Mouse (Mus musculus) liver, embryonic 13.5 days (tissue): Measurements from ENCODE around the gene Cpox. TPM values are rescaled to one million over a fixed set of nuclear protein-coding genes. Genes with fewer than 3 reads are reported as not detected.

ENCODE experiments used
- ATAC-seq: fragments of 200-750 bp; cut with Nextera tagmentation; 2 replicates; pipeline ENCODE4 v1.8.0; 2017; ENCODE audit warnings: low read depth, mild to moderate bottlenecking, moderate number of reproducible peaks, moderate library complexity
- DNase-seq: peaks from one replicate; pipeline ENCODE4 v3.0.0; 2022
- H3K27ac ChIP-seq: fragments of 300-500 bp; sonication (generic); 2 replicates; pipeline ENCODE4 v1.5.1; 2015; ENCODE audit warnings: moderate library complexity, mild to moderate bottlenecking, inconsistent platforms
- H3K27me3 ChIP-seq: fragments of 300-500 bp; sonication (generic); 2 replicates; pipeline ENCODE4 v1.6.1; 2015; ENCODE audit warnings: mild to moderate bottlenecking, inconsistent platforms
- H3K36me3 ChIP-seq: fragments of 300-500 bp; sonication (generic); 2 replicates; pipeline ENCODE4 v1.6.1; 2015; ENCODE audit warnings: mild to moderate bottlenecking, inconsistent platforms
- H3K4me1 ChIP-seq: fragments of 300-500 bp; sonication (generic); replicated peaks from 2 replicates; pipeline ENCODE4 v1.6.1; 2015; ENCODE audit warnings: inconsistent platforms
- H3K4me2 ChIP-seq: fragments of 300-500 bp; sonication (generic); 2 replicates; pipeline ENCODE4 v1.6.1; 2015; ENCODE audit warnings: inconsistent platforms, mild to moderate bottlenecking, moderate library complexity
- H3K4me3 ChIP-seq: fragments of 300-500 bp; sonication (generic); replicated peaks from 2 replicates; pipeline ENCODE4 v1.5.1; 2015; ENCODE audit warnings: mild to moderate bottlenecking, inconsistent platforms
- H3K9ac ChIP-seq: fragments of 300-500 bp; sonication (generic); 2 replicates; pipeline ENCODE4 v1.6.1; 2015; ENCODE audit warnings: mild to moderate bottlenecking, inconsistent platforms
- H3K9me3 ChIP-seq: fragments of 300-500 bp; sonication (generic); replicated peaks from 2 replicates; pipeline ENCODE4 v1.6.1; 2016; ENCODE audit warnings: inconsistent platforms
- WGBS: fragments of 180-500 bp; shearing (Covaris S2); methylation state at CpG from one replicate; pipeline ENCODE4 v1.1.7; 2015; ENCODE audit not compliant: insufficient replicate concordance; 5-methylcytosine and 5-hydroxymethylcytosine counted together
- polyA plus RNA-seq: library from polyadenylated mRNA; unstranded; fragments of >200 nt; fragmentation: Nextera tagmentation; extraction: Ambion mirVana; gene quantifications from 2 replicates; pipeline ENCODE4 v1.2.1, GENCODE M21; 2015

Gene Cpox
- polyA plus RNA-seq: 422 and 453 TPM in 2 replicates

DNA sequence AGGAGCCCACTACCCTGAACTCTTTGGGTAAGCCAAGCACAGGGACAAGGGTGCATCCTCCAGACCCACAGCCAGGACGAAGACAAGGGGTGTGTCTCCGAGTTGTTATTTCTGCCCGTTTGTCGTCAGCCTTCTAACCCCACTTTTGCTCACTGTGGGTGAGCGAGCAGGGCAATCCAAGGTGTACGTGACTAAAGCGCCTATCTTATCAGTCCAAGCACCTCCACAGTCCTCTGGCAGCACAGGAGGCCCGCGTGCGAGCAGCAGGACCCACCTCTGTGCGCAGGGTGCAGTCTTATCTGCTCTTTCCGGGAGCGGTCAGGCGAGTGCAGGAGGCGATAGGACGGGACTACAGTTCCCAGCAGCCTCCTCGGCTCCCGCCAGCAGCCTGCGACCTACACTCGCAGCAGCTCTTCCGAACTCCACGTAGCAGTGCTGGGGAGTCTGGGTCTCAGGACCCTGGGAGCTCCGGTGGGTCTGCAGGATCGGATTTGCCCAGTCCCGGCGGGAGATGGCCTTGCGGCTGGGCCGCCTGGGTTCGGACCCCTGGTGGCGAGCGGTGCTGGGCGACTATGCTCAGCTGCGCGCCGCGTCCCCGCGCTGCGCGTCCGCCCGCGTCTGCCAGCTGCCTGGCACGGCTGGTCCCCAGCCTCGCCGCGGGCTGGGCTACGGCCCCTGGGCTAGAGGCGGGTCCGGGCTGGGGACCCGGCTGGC lies at the start of gene Cpox:
Gene Cpox (plus strand): TSS at position 376 of the 714 bp plus-strand sequence.
- Histone ChIP-seq H3K4me1 (peaks cover 69% of the 10 kb centered on the region), H3K4me2 (peak within 1 kb of the TSS; percentile 79)

GRCm38 (mm10) chr16:58622377-58622776 lies 47.7 kb upstream of the Cpox start:
- DNase-seq (no peak), ATAC-seq (no peak)
- no peak overlapping the region for H3K4me3 ChIP-seq
- H3K4me2 ChIP-seq: no peak overlapping the region
- no peak overlapping the region for H3K27ac ChIP-seq
- H3K27me3 ChIP-seq: no peaks in the 10 kb centered on the region
- no peaks in the 10 kb centered on the region for H3K9me3 ChIP-seq
- H3K4me1 ChIP-seq: peaks cover 12% of the 10 kb centered on the region
- H3K36me3 ChIP-seq: no peaks in the 10 kb centered on the region
- no peak overlapping the region for H3K9ac ChIP-seq
- WGBS: 72% methylated on average over 3 of the region's 3 CpGs

More for the DNA sequence above, at the start of gene Cpox:
- peaks cover 37% of the 10 kb centered on the region for H3K36me3 ChIP-seq
- peak within 1 kb of the TSS; percentile 97 for H3K4me3 ChIP-seq
- H3K9me3 ChIP-seq: no peaks in the 10 kb centered on the region
- DNase-seq (peak; percentile 98), ATAC-seq (peak; percentile 96)
- H3K27ac ChIP-seq: peak within 1 kb of the TSS; percentile 99
- H3K9ac ChIP-seq: peak within 1 kb of the TSS; percentile 99
- under 1% methylated on average over 51 of the region's 51 CpGs for WGBS
- H3K27me3 ChIP-seq: no peaks in the 10 kb centered on the region

DNA sequence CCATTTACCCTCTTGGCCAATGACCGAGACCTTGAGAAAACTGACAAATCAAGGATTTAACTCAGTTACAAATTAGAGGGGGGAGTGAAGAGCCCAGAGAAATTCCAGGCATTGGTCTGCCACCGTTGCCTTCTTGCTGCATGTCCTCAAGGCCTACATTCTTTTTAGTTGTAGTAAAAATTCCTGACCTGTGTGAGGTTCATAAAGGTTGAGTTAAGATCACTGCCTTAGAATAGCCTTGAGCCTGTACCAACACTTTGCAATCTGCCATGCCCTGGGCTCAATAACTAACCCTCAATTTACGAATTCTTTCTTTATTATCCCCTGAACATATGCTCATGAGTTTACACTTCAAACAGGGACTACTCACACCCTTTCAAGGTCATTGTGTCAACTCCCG lies 47.0 kb upstream of the Cpox start:
- H3K9me3 ChIP-seq: no peaks in the 10 kb centered on the region
- WGBS: 82% methylated on average over 4 of the region's 4 CpGs
- ATAC-seq: no peak

GRCm38 (mm10) chr16:58623944-58624343 lies 46.1 kb upstream of the Cpox start:
- 77% methylated on average over 6 of the region's 6 CpGs for WGBS

More for the DNA sequence above, 47.0 kb upstream of the Cpox start:
- no peak overlapping the region for H3K4me3 ChIP-seq
- H3K4me2 ChIP-seq: no peak overlapping the region
- no peaks in the 10 kb centered on the region for H3K36me3 ChIP-seq
- no peak overlapping the region for H3K9ac ChIP-seq
- DNase-seq: no peak
- no peaks in the 10 kb centered on the region for H3K27me3 ChIP-seq
- no peak overlapping the region for H3K27ac ChIP-seq
- peaks cover 18% of the 10 kb centered on the region for H3K4me1 ChIP-seq

GRCm38 (mm10) chr16:58627597-58628335 lies 42.3 kb upstream of the Cpox start:
- Histone ChIP-seq H3K4me2 (no peak overlapping the region), H3K36me3 (no peaks in the 10 kb centered on the region), H3K4me1 (peaks cover 41% of the 10 kb centered on the region), H3K27ac (peak overlapping the region; percentile 76), H3K27me3 (no peaks in the 10 kb centered on the region), H3K9ac (peak overlapping the region; percentile 30), H3K4me3 (no peak overlapping the region), H3K9me3 (no peaks in the 10 kb centered on the region)
- 60% methylated on average over 4 of the region's 4 CpGs for WGBS
- ATAC-seq (peak; percentile 51; the same call in 1 of the 2 replicates), DNase-seq (no peak)

More at GRCm38 (mm10) chr16:58623944-58624343, 46.1 kb upstream of the Cpox start:
- Histone ChIP-seq H3K9me3 (no peaks in the 10 kb centered on the region), H3K27ac (no peak overlapping the region), H3K4me1 (peaks cover 27% of the 10 kb centered on the region), H3K27me3 (no peaks in the 10 kb centered on the region), H3K36me3 (no peaks in the 10 kb centered on the region), H3K4me2 (no peak overlapping the region), H3K9ac (no peak overlapping the region), H3K4me3 (no peak overlapping the region)
- ATAC-seq: no peak
- DNase-seq: no peak

DNA sequence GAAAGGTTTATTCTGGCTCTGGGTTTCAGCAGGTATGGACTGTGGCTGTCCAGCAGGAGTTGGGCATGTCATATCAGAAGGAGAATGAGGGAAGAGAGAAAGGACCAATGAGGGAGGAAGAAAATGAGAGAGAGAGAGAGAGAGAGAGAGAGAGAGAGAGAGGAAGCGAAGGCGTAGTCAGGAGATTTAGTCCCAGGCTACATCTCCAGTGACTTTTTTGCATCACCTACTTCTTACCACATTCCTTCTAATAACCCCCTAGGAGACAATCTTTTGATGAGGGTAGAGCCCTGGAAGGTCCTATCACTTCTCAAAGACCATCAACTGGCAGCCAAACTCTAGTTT lies 41.8 kb upstream of the Cpox start:
- Histone ChIP-seq H3K9me3 (no peaks in the 10 kb centered on the region), H3K27ac (peak overlapping the region; percentile 76), H3K4me2 (no peak overlapping the region), H3K9ac (peak overlapping the region; percentile 30), H3K4me3 (no peak overlapping the region), H3K27me3 (no peaks in the 10 kb centered on the region), H3K36me3 (no peaks in the 10 kb centered on the region), H3K4me1 (peaks cover 41% of the 10 kb centered on the region)
- no peak for DNase-seq
- ATAC-seq: no peak
- 86% methylated on average over 2 of the region's 2 CpGs for WGBS

GRCm38 (mm10) chr16:58628968-58629367 lies 41.1 kb upstream of the Cpox start:
- ATAC-seq: peak; percentile 52; the same call in 1 of the 2 replicates
- WGBS: 51% methylated on average over 5 of the region's 5 CpGs
- Histone ChIP-seq H3K27ac (peak overlapping the region; percentile 76), H3K9ac (peak overlapping the region; percentile 30; the same call in 1 of the 2 replicates), H3K4me3 (no peak overlapping the region), H3K27me3 (no peaks in the 10 kb centered on the region), H3K36me3 (no peaks in the 10 kb centered on the region), H3K9me3 (no peaks in the 10 kb centered on the region), H3K4me2 (no peak overlapping the region), H3K4me1 (peaks cover 41% of the 10 kb centered on the region)
- DNase-seq: no peak

- H3K36me3 ChIP-seq: no peaks in the 10 kb centered on the region
- H3K27ac ChIP-seq: peak overlapping the region; percentile 76
- 52% methylated on average over 2 of the region's 2 CpGs for WGBS
- 0 out of 2 replicates have a peak overlapping the region, but pooled peaks have one; percentile 12 for H3K9ac ChIP-seq
- H3K4me1 ChIP-seq: peaks cover 41% of the 10 kb centered on the region
- no peaks in the 10 kb centered on the region for H3K9me3 ChIP-seq
- H3K4me2 ChIP-seq: no peak overlapping the region
- ATAC-seq (peak; percentile 67), DNase-seq (no peak)
- H3K4me3 ChIP-seq: no peak overlapping the region
- no peaks in the 10 kb centered on the region for H3K27me3 ChIP-seq
Observed at GRCm38 (mm10) chr16:58629736-58630135, 40.4 kb upstream of the Cpox start.

DNA sequence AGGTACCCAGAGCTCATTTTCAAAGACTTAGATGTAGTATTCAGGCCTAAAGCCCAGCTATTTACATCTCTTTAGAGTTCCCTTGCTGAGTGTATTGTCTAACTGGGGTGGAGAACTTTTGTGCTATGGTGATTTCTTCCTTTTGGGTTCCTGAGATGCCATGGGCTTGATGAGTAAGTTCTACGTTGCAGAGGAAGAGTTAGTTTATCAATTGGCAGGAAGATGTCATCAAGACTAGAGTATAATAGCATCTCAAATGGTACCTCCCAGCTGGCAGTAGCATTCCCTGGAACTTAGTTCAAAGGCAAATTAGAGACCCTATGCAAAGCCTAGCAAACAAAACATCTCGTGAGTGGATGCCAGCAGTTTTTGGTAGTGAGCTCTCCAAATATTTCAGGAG lies 34.2 kb upstream of the Cpox start:
- 67% methylated on average over 2 of the region's 2 CpGs for WGBS
- H3K4me3 ChIP-seq: no peak overlapping the region
- ATAC-seq (no peak), DNase-seq (no peak)
- no peak overlapping the region for H3K9ac ChIP-seq
- no peaks in the 10 kb centered on the region for H3K27me3 ChIP-seq
- H3K4me2 ChIP-seq: no peak overlapping the region
- H3K9me3 ChIP-seq: no peaks in the 10 kb centered on the region
- H3K4me1 ChIP-seq: peaks cover 19% of the 10 kb centered on the region
- H3K36me3 ChIP-seq: no peaks in the 10 kb centered on the region
- no peak overlapping the region for H3K27ac ChIP-seq

DNA sequence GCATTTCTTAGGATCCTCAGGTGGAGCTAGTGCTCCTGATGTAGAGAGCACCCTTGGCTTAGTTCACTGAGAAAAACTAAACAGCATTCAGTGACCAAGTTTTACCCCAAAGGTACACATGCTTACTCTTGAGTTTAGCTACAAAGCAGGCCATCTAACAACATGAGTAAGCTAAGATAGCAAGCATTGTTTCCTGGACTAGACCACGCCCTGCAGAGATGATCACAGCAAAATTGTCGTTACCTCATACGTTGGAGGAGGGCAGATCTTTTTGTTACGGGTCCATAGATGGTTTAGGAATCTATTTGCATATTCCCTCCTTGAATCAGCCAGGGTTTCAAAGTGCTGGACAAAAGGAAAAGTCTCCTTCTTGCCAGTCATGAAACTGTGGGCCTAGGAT lies 32.6 kb upstream of the Cpox start:
- WGBS: 17% methylated on average over 4 of the region's 4 CpGs

DNA sequence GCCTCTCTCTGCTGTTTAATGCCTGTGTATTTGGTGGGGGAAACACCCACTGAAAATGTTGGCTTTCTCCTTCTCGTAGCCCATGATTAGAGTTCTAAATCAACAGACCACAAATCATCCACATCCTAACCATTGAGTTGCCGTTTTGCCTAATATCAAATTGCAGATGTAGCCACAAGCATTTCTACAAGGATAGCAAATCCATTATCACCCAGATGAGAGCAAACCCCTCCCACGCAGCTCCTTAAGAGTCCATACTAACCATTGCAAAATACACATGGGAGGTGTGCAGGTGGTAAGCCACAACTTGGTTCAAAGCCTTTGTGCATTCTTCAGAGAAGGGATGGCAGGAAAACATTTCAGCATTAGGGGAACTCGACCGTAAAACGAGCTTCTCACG lies 32.1 kb upstream of the Cpox start:
- no peak overlapping the region for H3K4me2 ChIP-seq
- H3K36me3 ChIP-seq: no peaks in the 10 kb centered on the region
- H3K9me3 ChIP-seq: no peaks in the 10 kb centered on the region
- ATAC-seq: no peak
- peak overlapping the region; percentile 60 for H3K27ac ChIP-seq
- DNase-seq: no peak
- no peak overlapping the region for H3K4me3 ChIP-seq
- peak overlapping the region; percentile 42; the same call in 1 of the 2 replicates for H3K9ac ChIP-seq
- no peaks in the 10 kb centered on the region for H3K27me3 ChIP-seq
- peaks cover 19% of the 10 kb centered on the region for H3K4me1 ChIP-seq
- WGBS: 70% methylated on average over 7 of the region's 7 CpGs

More for the DNA sequence above, 32.6 kb upstream of the Cpox start:
- Histone ChIP-seq H3K4me1 (peaks cover 19% of the 10 kb centered on the region), H3K36me3 (no peaks in the 10 kb centered on the region), H3K27me3 (no peaks in the 10 kb centered on the region), H3K27ac (peak overlapping the region; percentile 60), H3K9ac (peak overlapping the region; percentile 42), H3K4me2 (peak overlapping the region; percentile 19; the same call in 1 of the 2 replicates), H3K9me3 (no peaks in the 10 kb centered on the region), H3K4me3 (no peak overlapping the region)
- DNase-seq (peak; percentile 37), ATAC-seq (peak; percentile 86)
